Mouse (Mus musculus) thymus, adult 2 months (tissue): Measurements from ENCODE around the gene Mrps34. TPM values are rescaled to one million over a fixed set of nuclear protein-coding genes. Genes with fewer than 3 reads are reported as not detected.

Experiments
- DNase-seq: peaks from one replicate; pipeline ENCODE4 v3.0.0; 2021
- H3K27ac ChIP-seq: fragments of 200-500 bp; 2 replicates; pipeline ENCODE4 v1.5.1; 2012; ENCODE audit warnings: low read length, control low read depth; ENCODE audit not compliant: control insufficient read depth, insufficient read depth
- H3K27me3 ChIP-seq: fragments of 200-500 bp; 2 replicates; pipeline ENCODE4 v1.6.1; 2012; ENCODE audit warnings: mild to moderate bottlenecking, low read length, moderate library complexity, mixed read lengths; ENCODE audit not compliant: control insufficient read depth, insufficient read depth
- H3K36me3 ChIP-seq: fragments of 200-500 bp; 2 replicates; pipeline ENCODE4 v1.6.1; 2012; ENCODE audit warnings: mild to moderate bottlenecking, low read length, moderate library complexity; ENCODE audit not compliant: control insufficient read depth, insufficient read depth
- H3K4me1 ChIP-seq: fragments of 200-500 bp; replicated peaks from 2 replicates; pipeline ENCODE4 v1.6.1; 2012; ENCODE audit warnings: low read length; ENCODE audit not compliant: control insufficient read depth, insufficient read depth
- H3K4me3 ChIP-seq: fragments of 200-500 bp; 2 replicates; pipeline ENCODE4 v1.5.1; 2012; ENCODE audit warnings: mild to moderate bottlenecking, low read length, control low read depth, moderate library complexity; ENCODE audit not compliant: control insufficient read depth, insufficient read depth
- CTCF ChIP-seq: fragments of 200-500 bp; IDR thresholded peaks from 2 replicates; pipeline ENCODE4 v1.5.1; 2012; ENCODE audit warnings: mild to moderate bottlenecking, control low read depth, low read length, moderate library complexity, borderline replicate concordance; ENCODE audit not compliant: control insufficient read depth, poor library complexity, insufficient read depth; ENCODE audit errors: extremely low read depth
- POLR2A ChIP-seq: fragments of 200-500 bp; IDR thresholded peaks from 2 replicates; pipeline ENCODE4 v1.6.1; 2012; ENCODE audit warnings: mild to moderate bottlenecking, low read length, control low read depth, moderate library complexity; ENCODE audit not compliant: control insufficient read depth, poor library complexity, insufficient read depth; ENCODE audit errors: extremely low read depth
- WGBS: fragments of 180-500 bp; shearing (Covaris S2); methylation state at CpG from one replicate; pipeline ENCODE4 v1.1.7; 2018; 5-methylcytosine and 5-hydroxymethylcytosine counted together
- polyA plus RNA-seq: library from polyadenylated mRNA; depleted of rRNA; stranded (reverse); fragments of >200 nt; gene quantifications from 2 replicates; pipeline ENCODE4 v1.2.3, GENCODE M21; 2012

The Mrps34 gene
- polyA plus RNA-seq, 1 experiment: 146 TPM

GRCm38 (mm10) chr17:24851381-24852125 lies 43.4 kb upstream of the Mrps34 start:
- H3K4me3 ChIP-seq: no peak overlapping the region
- 84% methylated on average over 10 of the region's 10 CpGs for WGBS
- no peak overlapping the region for H3K27ac ChIP-seq
- no peak for DNase-seq
- peaks cover 6% of the 10 kb centered on the region for H3K4me1 ChIP-seq
- no peak for TF ChIP-seq CTCF
- no peak for TF ChIP-seq POLR2A
- H3K36me3 ChIP-seq: no peaks in the 10 kb centered on the region
- no peaks in the 10 kb centered on the region for H3K27me3 ChIP-seq

GRCm38 (mm10) chr17:24855838-24856464 lies 39.0 kb upstream of the Mrps34 start:
- peaks cover 2% of the 10 kb centered on the region; the same call in 1 of the 2 replicates for H3K4me1 ChIP-seq
- 92% methylated on average over 3 of the region's 3 CpGs for WGBS
- no peak overlapping the region for H3K4me3 ChIP-seq
- peaks cover 1% of the 10 kb centered on the region; the same call in 1 of the 2 replicates for H3K36me3 ChIP-seq
- TF ChIP-seq CTCF: no peak
- TF ChIP-seq POLR2A: no peak
- no peaks in the 10 kb centered on the region for H3K27me3 ChIP-seq
- no peak for DNase-seq
- no peak overlapping the region for H3K27ac ChIP-seq

- H3K27me3 ChIP-seq: no peaks in the 10 kb centered on the region
- H3K36me3 ChIP-seq: peaks cover 6% of the 10 kb centered on the region
- no peak overlapping the region for H3K4me3 ChIP-seq
- no peak for DNase-seq
- WGBS: 95% methylated on average over 13 of the region's 13 CpGs
- H3K27ac ChIP-seq: no peak overlapping the region
- H3K4me1 ChIP-seq: no peaks in the 10 kb centered on the region
- no peak for TF ChIP-seq POLR2A
- TF ChIP-seq CTCF: no peak
These were observed 38.3 kb upstream of the Mrps34 start for GRCm38 (mm10) chr17:24856589-24856988.

- Histone ChIP-seq H3K36me3 (peaks cover 6% of the 10 kb centered on the region), H3K4me1 (no peaks in the 10 kb centered on the region), H3K4me3 (no peak overlapping the region), H3K27me3 (no peaks in the 10 kb centered on the region), H3K27ac (no peak overlapping the region)
- TF ChIP-seq POLR2A (no peak), CTCF (no peak)
- 88% methylated on average over 8 of the region's 8 CpGs for WGBS
- DNase-seq: no peak
These were observed 37.0 kb upstream of the Mrps34 start for GRCm38 (mm10) chr17:24857831-24858470.

GRCm38 (mm10) chr17:24858967-24859366 lies 35.9 kb upstream of the Mrps34 start:
- 83% methylated on average over 6 of the region's 6 CpGs for WGBS
- H3K27ac ChIP-seq: no peak overlapping the region
- no peaks in the 10 kb centered on the region for H3K4me1 ChIP-seq
- no peak for DNase-seq
- no peaks in the 10 kb centered on the region for H3K27me3 ChIP-seq
- peaks cover 6% of the 10 kb centered on the region for H3K36me3 ChIP-seq
- H3K4me3 ChIP-seq: no peak overlapping the region
- no peak for TF ChIP-seq POLR2A
- TF ChIP-seq CTCF: no peak

- no peak overlapping the region for H3K27ac ChIP-seq
- H3K27me3 ChIP-seq: no peaks in the 10 kb centered on the region
- H3K4me1 ChIP-seq: no peaks in the 10 kb centered on the region
- WGBS: 99% methylated on average over 8 of the region's 8 CpGs
- no peak for DNase-seq
- H3K36me3 ChIP-seq: peaks cover 6% of the 10 kb centered on the region
- H3K4me3 ChIP-seq: no peak overlapping the region
- TF ChIP-seq CTCF: no peak
- TF ChIP-seq POLR2A: no peak
These were observed 34.8 kb upstream of the Mrps34 start for GRCm38 (mm10) chr17:24860076-24860475.
